Mouse (Mus musculus): ENCODE results near the gene Hic1. TPM values are rescaled to one million over a fixed set of nuclear protein-coding genes. Genes with fewer than 3 reads are reported as not detected.
A peak's percentile ranks its signal among the peaks of the same experiment; 100 is the strongest.

Hic1 gene
- polyA plus RNA-seq, 1 experiment from 2014 or later, result 0.34 TPM

DNA sequence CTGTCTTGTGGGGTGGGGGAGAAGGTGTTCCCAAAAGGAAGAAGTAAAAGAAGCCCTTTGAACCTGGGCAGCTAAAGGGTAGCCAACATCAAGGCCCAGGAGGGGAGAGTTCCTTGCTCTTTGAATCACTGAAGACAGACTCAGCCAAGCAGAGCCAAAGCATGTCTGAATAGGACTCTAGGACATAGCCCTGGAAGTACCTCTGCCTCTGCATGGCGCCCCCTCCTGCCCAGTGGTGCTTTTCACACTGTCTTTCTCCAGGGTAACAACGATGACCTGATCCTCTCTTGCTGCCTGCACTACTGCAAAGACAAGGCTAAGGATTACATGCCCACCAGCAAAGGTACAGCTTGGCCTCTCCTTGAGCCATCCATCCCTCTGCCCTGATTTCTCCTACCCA lies 9.8 kb downstream of the Hic1 start:
- H3K4me3 ChIP-seq (ENCODE audit: low read depth, low read length), result no peak overlapping the region
- H3K36me3 ChIP-seq (ENCODE audit: control insufficient read depth, insufficient read depth, low read length), result no peaks in the 10 kb centered on the region; the same call in 1 of the 2 replicates

GRCm38 (mm10) chr11:75158432-75158831 lies 10.9 kb downstream of the Hic1 start:
- no peaks in the 10 kb centered on the region; the same call in 1 of the 2 replicates for H3K36me3 ChIP-seq (ENCODE audit: control insufficient read depth, insufficient read depth, low read length)

More for the DNA sequence above, 9.8 kb downstream of the Hic1 start:
- WGBS, result 58% methylated on average over 2 of the region's 2 CpGs
- Histone ChIP-seq H3K9me3 (ENCODE audit: control insufficient read depth, low read length) (no peaks in the 10 kb centered on the region), H3K27me3 (ENCODE audit: control insufficient read depth, insufficient read depth, low read length) (peaks cover 10% of the 10 kb centered on the region), H3K4me2 (no peak overlapping the region), H3K4me1 (ENCODE audit: control insufficient read depth, insufficient read depth, low read length) (no peaks in the 10 kb centered on the region), H3K27ac (ENCODE audit: low read depth, low read length) (no peak overlapping the region), H3K9ac (ENCODE audit: low read length) (no peak overlapping the region)
- ATAC-seq (ENCODE audit: low FRiP score) (no peak), DNase-seq (ENCODE audit: low spot score, missing footprints) (peak; percentile 80)

DNA sequence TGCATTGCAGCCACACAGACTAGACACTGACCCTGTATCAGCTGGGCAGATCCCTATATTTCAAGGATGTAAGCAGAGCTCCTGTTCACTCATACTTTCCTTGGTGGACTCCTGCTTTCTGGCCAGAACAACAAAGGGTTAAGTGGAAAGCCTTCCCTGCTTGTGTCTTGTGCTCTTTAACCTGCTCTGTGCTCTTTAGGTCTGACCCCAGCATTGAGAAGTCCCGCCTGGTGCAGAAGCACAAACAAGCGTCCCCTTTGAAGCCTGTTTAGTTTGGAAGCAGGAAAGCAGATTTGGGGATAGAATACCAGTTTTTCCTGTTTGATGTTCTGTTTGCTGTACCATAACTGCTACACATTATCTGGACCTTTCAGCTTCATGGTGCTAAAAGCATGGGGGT lies 11.4 kb downstream of the Hic1 start:
- 40% methylated on average over 2 of the region's 2 CpGs for WGBS
- Histone ChIP-seq H3K4me2 (no peak overlapping the region), H3K27me3 (ENCODE audit: control insufficient read depth, insufficient read depth, low read length) (no peaks in the 10 kb centered on the region), H3K36me3 (ENCODE audit: control insufficient read depth, insufficient read depth, low read length) (no peaks in the 10 kb centered on the region; the same call in 1 of the 2 replicates), H3K9ac (ENCODE audit: low read length) (no peak overlapping the region), H3K4me1 (ENCODE audit: control insufficient read depth, insufficient read depth, low read length) (no peaks in the 10 kb centered on the region), H3K9me3 (ENCODE audit: control insufficient read depth, low read length) (no peaks in the 10 kb centered on the region), H3K4me3 (ENCODE audit: low read depth, low read length) (no peak overlapping the region), H3K27ac (ENCODE audit: low read depth, low read length) (no peak overlapping the region)
- peak; percentile 78 for DNase-seq (ENCODE audit: low spot score, missing footprints)
- ATAC-seq (ENCODE audit: low FRiP score), result no peak

More at GRCm38 (mm10) chr11:75158432-75158831, 10.9 kb downstream of the Hic1 start:
- Histone ChIP-seq H3K4me1 (ENCODE audit: control insufficient read depth, insufficient read depth, low read length) (no peaks in the 10 kb centered on the region), H3K4me3 (ENCODE audit: low read depth, low read length) (no peak overlapping the region), H3K9ac (ENCODE audit: low read length) (no peak overlapping the region), H3K9me3 (ENCODE audit: control insufficient read depth, low read length) (no peaks in the 10 kb centered on the region), H3K4me2 (no peak overlapping the region), H3K27ac (ENCODE audit: low read depth, low read length) (no peak overlapping the region), H3K27me3 (ENCODE audit: control insufficient read depth, insufficient read depth, low read length) (no peaks in the 10 kb centered on the region)
- WGBS, result 96% methylated on average over 14 of the region's 14 CpGs
- ATAC-seq (ENCODE audit: low FRiP score) (no peak), DNase-seq (ENCODE audit: low spot score, missing footprints) (peak; percentile 28)

- Histone ChIP-seq H3K27ac (ENCODE audit: low read depth, low read length) (no peak overlapping the region), H3K36me3 (ENCODE audit: control insufficient read depth, insufficient read depth, low read length) (no peaks in the 10 kb centered on the region; the same call in 1 of the 2 replicates), H3K27me3 (ENCODE audit: control insufficient read depth, insufficient read depth, low read length) (no peaks in the 10 kb centered on the region), H3K9me3 (ENCODE audit: control insufficient read depth, low read length) (no peaks in the 10 kb centered on the region), H3K4me1 (ENCODE audit: control insufficient read depth, insufficient read depth, low read length) (no peaks in the 10 kb centered on the region), H3K4me3 (ENCODE audit: low read depth, low read length) (no peak overlapping the region), H3K9ac (ENCODE audit: low read length) (no peak overlapping the region), H3K4me2 (no peak overlapping the region)
- no peak for ATAC-seq (ENCODE audit: low FRiP score)
- no peak for DNase-seq (ENCODE audit: low spot score, missing footprints)
- WGBS, result 75% methylated on average over 4 of the region's 4 CpGs
Observed at GRCm38 (mm10) chr11:75157037-75157436, 12.3 kb downstream of the Hic1 start.

DNA sequence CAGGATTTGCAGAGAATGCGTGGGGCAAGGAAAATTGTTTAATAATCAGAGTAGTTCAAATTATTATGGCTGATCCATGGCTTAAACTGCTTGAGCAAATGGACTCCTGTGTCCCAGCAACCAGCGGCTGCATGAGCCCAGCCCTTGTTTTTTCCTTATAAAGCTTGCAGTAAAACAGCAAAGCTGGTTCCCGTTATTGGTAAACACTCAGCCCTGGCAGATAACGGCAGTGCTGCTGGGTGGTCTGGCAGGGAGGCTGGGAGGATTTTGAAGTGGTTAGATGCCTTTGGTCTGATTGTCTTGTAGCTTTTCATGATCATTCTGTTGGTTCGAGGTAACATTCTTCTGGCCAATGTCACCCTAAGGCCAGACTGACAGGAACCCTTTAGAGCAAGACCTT lies 12.9 kb downstream of the Hic1 start:
- Histone ChIP-seq H3K36me3 (ENCODE audit: control insufficient read depth, insufficient read depth, low read length) (no peaks in the 10 kb centered on the region; the same call in 1 of the 2 replicates), H3K9ac (ENCODE audit: low read length) (peak overlapping the region; percentile 4; the same call in 1 of the 2 replicates), H3K4me1 (ENCODE audit: control insufficient read depth, insufficient read depth, low read length) (no peaks in the 10 kb centered on the region), H3K4me3 (ENCODE audit: low read depth, low read length) (no peak overlapping the region), H3K4me2 (no peak overlapping the region), H3K27me3 (ENCODE audit: control insufficient read depth, insufficient read depth, low read length) (no peaks in the 10 kb centered on the region), H3K27ac (ENCODE audit: low read depth, low read length) (no peak overlapping the region), H3K9me3 (ENCODE audit: control insufficient read depth, low read length) (no peaks in the 10 kb centered on the region)
- ATAC-seq (ENCODE audit: low FRiP score) (no peak), DNase-seq (ENCODE audit: low spot score, missing footprints) (no peak)
- WGBS, result 82% methylated on average over 5 of the region's 5 CpGs

- 91% methylated on average over 6 of the region's 6 CpGs for WGBS
- no peaks in the 10 kb centered on the region for H3K27me3 ChIP-seq (ENCODE audit: control insufficient read depth, insufficient read depth, low read length)
- no peaks in the 10 kb centered on the region; the same call in 1 of the 2 replicates for H3K36me3 ChIP-seq (ENCODE audit: control insufficient read depth, insufficient read depth, low read length)
- ATAC-seq (ENCODE audit: low FRiP score) (no peak), DNase-seq (ENCODE audit: low spot score, missing footprints) (no peak)
- no peak overlapping the region for H3K27ac ChIP-seq (ENCODE audit: low read depth, low read length)
- H3K9me3 ChIP-seq (ENCODE audit: control insufficient read depth, low read length), result no peaks in the 10 kb centered on the region
- H3K4me1 ChIP-seq (ENCODE audit: control insufficient read depth, insufficient read depth, low read length), result no peaks in the 10 kb centered on the region
- 0 out of 2 replicates have a peak overlapping the region, but pooled peaks have one; percentile 4 for H3K9ac ChIP-seq (ENCODE audit: low read length)
- H3K4me3 ChIP-seq (ENCODE audit: low read depth, low read length), result no peak overlapping the region
- no peak overlapping the region for H3K4me2 ChIP-seq
Observed at GRCm38 (mm10) chr11:75155985-75156384, 13.3 kb downstream of the Hic1 start.

DNA sequence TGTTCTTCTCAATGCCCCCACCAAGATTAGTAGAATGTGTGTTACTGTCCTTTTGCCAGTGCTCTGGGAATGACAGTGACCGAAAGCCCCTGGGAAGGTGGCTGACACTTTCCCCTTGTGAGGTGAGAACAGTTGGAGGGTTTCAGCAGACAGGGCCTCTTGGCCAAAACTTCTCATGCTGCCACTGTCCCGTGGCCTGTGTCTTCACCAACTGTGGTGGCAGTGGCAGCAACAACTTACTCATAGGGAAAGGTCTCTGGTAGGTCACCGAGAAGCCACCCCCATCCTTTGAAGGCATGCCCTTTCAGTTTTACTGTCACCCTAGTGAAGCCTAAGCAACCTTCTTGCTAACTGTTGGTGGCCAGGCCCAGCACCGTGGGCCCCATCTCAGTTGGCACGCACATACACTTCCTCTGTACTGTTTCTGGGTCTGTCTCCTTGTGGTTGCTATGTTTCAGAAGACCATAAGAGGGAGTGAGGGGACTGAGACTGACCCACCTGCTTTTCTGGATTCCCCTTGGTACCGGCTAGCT lies 15.2 kb downstream of the Hic1 start:
- Histone ChIP-seq H3K4me2 (no peak overlapping the region), H3K9ac (ENCODE audit: low read length) (no peak overlapping the region), H3K4me3 (ENCODE audit: low read depth, low read length) (no peak overlapping the region), H3K27me3 (ENCODE audit: control insufficient read depth, insufficient read depth, low read length) (no peaks in the 10 kb centered on the region), H3K36me3 (ENCODE audit: control insufficient read depth, insufficient read depth, low read length) (no peaks in the 10 kb centered on the region; the same call in 1 of the 2 replicates), H3K9me3 (ENCODE audit: control insufficient read depth, low read length) (no peaks in the 10 kb centered on the region), H3K27ac (ENCODE audit: low read depth, low read length) (no peak overlapping the region), H3K4me1 (ENCODE audit: control insufficient read depth, insufficient read depth, low read length) (no peaks in the 10 kb centered on the region)
- no peak for ATAC-seq (ENCODE audit: low FRiP score)
- WGBS, result 82% methylated on average over 6 of the region's 6 CpGs
- no peak for DNase-seq (ENCODE audit: low spot score, missing footprints)

- H3K9ac ChIP-seq (ENCODE audit: low read length), result no peak overlapping the region
- no peak overlapping the region for H3K4me3 ChIP-seq (ENCODE audit: low read depth, low read length)
- H3K36me3 ChIP-seq (ENCODE audit: control insufficient read depth, insufficient read depth, low read length), result no peaks in the 10 kb centered on the region; the same call in 1 of the 2 replicates
- DNase-seq (ENCODE audit: low spot score, missing footprints), result no peak
- H3K27ac ChIP-seq (ENCODE audit: low read depth, low read length), result no peak overlapping the region
- H3K9me3 ChIP-seq (ENCODE audit: control insufficient read depth, low read length), result no peaks in the 10 kb centered on the region
- no peak overlapping the region for H3K4me2 ChIP-seq
- 85% methylated on average over 18 of the region's 18 CpGs for WGBS
- no peaks in the 10 kb centered on the region for H3K4me1 ChIP-seq (ENCODE audit: control insufficient read depth, insufficient read depth, low read length)
- ATAC-seq (ENCODE audit: low FRiP score), result no peak
- no peaks in the 10 kb centered on the region for H3K27me3 ChIP-seq (ENCODE audit: control insufficient read depth, insufficient read depth, low read length)
Observed at GRCm38 (mm10) chr11:75152603-75153557, 16.4 kb downstream of the Hic1 start.

DNA sequence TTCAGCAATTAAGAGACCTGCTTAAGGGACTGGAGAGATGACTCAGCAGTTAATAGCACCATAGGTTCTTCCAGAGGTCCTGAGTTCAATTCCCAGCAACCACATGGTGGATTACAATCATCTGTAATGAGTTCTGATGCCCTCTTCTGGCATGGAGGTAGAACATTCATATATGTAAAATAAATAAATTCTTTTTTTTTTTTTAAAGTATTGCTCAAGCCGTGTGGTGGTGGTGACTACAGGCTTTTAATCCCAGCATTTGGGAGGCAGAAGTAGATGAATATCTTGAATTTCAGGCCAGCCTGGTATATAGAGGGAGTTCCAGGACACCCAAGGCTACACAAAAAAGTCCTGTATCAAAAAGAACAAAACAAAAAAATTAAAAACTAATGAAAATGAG lies 19.0 kb downstream of the Hic1 start:
- Histone ChIP-seq H3K4me1 (ENCODE audit: control insufficient read depth, insufficient read depth, low read length) (no peaks in the 10 kb centered on the region), H3K4me2 (no peak overlapping the region), H3K27ac (ENCODE audit: low read depth, low read length) (no peak overlapping the region), H3K27me3 (ENCODE audit: control insufficient read depth, insufficient read depth, low read length) (no peaks in the 10 kb centered on the region), H3K9me3 (ENCODE audit: control insufficient read depth, low read length) (no peaks in the 10 kb centered on the region), H3K9ac (ENCODE audit: low read length) (no peak overlapping the region), H3K4me3 (ENCODE audit: low read depth, low read length) (no peak overlapping the region), H3K36me3 (ENCODE audit: control insufficient read depth, insufficient read depth, low read length) (no peaks in the 10 kb centered on the region; the same call in 1 of the 2 replicates)
- WGBS, result 81% methylated on average over 1 of the region's 1 CpGs
- DNase-seq (ENCODE audit: low spot score, missing footprints), result no peak
- no peak for ATAC-seq (ENCODE audit: low FRiP score)
